Mouse (Mus musculus): ENCODE results near the gene Meioc.

GRCm38 (mm10) chr11:102655888-102656287 lies 7.6 kb upstream of the Meioc start:
- TF ChIP-seq GATA1 (IDR thresholded peaks at IDR 0.05; ENCODE audit: low read length) = no peak
- no peak for TF ChIP-seq TAL1 (IDR thresholded peaks at IDR 0.05; ENCODE audit: low read length)
